ENCODE assay signal across 16 mouse cellular contexts in genomic region chr6:5155313-5155927, GRCm38 (mm10). TPM values are rescaled to one million over a fixed set of nuclear protein-coding genes. Genes with fewer than 3 reads are reported as not detected.
DNase-seq lines count a peak whose midpoint lies in the region; ATAC-seq and TF ChIP-seq lines count a peak whose summit lies in the region.
"Had no signal": no experiment of that assay in that cellular context is flagged by ENCODE, and none has a peak within 500 bp of the region (broad histone marks: within the 10 kb centered on the region; RNA-seq: fewer than 3 reads in every experiment).

No protein-coding gene starts in this region.

- no peak for TF ChIP-seq CTCF in MEL (IDR thresholded peaks at IDR 0.05 in 2 of 3, conservative IDR thresholded peaks at IDR 0.05 in 1 of 3; ENCODE audit: control insufficient read depth in 1 of 3, insufficient read depth in 1 of 3, low read depth in 2 of 3, low read length in 3 of 3, poor library complexity in 1 of 3, severe bottlenecking in 1 of 3)

- no peaks in the 10 kb centered on the region for H3K79me2 ChIP-seq in MEL (ENCODE audit: control insufficient read depth, insufficient read depth, low read length, poor library complexity)

- peaks cover 45% of the 10 kb centered on the region for H3K36me3 ChIP-seq in hindbrain, embryonic 13.5 days
- peaks cover 30% of the 10 kb centered on the region for H3K36me3 ChIP-seq in hindbrain, embryonic 10.5 days
- peaks cover 0 to 21% of the 10 kb centered on the region in 2 experiments; a peak in 2 of 4 replicates for H3K36me3 ChIP-seq in MEL (ENCODE audit: control insufficient read depth in 1 of 2, insufficient read depth in 2 of 2, low read length in 2 of 2)
- 0 out of 2 replicates have a peak, but pooled peaks cover 6% of the 10 kb centered on the region for H3K36me3 ChIP-seq in liver, embryonic 13.5 days

- no peak overlapping the region for H3K27ac ChIP-seq in hindbrain, embryonic 13.5 days
- H3K27ac ChIP-seq in hindbrain, embryonic 10.5 days = no peak overlapping the region
- H3K27ac ChIP-seq in MEL (ENCODE audit: control insufficient read depth, low read depth, low read length) = peak overlapping the region; percentile 53
- peak overlapping the region; percentile 97 for H3K27ac ChIP-seq in liver, embryonic 13.5 days

- H3K4me1 ChIP-seq in hindbrain, embryonic 13.5 days (replicated peaks) = peaks cover 9% of the 10 kb centered on the region; the same call in 1 of the 2 replicates
- no peaks in the 10 kb centered on the region for H3K4me1 ChIP-seq in hindbrain, embryonic 10.5 days (replicated peaks)
- H3K4me1 ChIP-seq in MEL (ENCODE audit: control insufficient read depth in 1 of 2, insufficient read depth in 2 of 2, low read length in 2 of 2) = peaks cover 7 to 19% of the 10 kb centered on the region in 2 experiments; a peak in 3 of 4 replicates
- H3K4me1 ChIP-seq in liver, embryonic 13.5 days (replicated peaks) = peaks cover 97% of the 10 kb centered on the region

- no peak overlapping the region for H3K4me3 ChIP-seq in hindbrain, embryonic 13.5 days
- H3K4me3 ChIP-seq in hindbrain, embryonic 10.5 days = no peak overlapping the region
- H3K4me3 ChIP-seq in MEL (ENCODE audit: control insufficient read depth in 1 of 2, insufficient read depth in 1 of 2, low read depth in 2 of 2, low read length in 2 of 2) = no peak overlapping the region
- peak overlapping the region; percentile 39 for H3K4me3 ChIP-seq in liver, embryonic 13.5 days (replicated peaks)

- H3K4me2 ChIP-seq in hindbrain, embryonic 13.5 days = no peak overlapping the region
- H3K4me2 ChIP-seq in liver, embryonic 13.5 days = peak overlapping the region; percentile 64

- no peaks in the 10 kb centered on the region for H3K9me3 ChIP-seq in hindbrain, embryonic 13.5 days
- no peaks in the 10 kb centered on the region for H3K9me3 ChIP-seq in hindbrain, embryonic 10.5 days
- no peaks in the 10 kb centered on the region for H3K9me3 ChIP-seq in MEL (replicated peaks; ENCODE audit: insufficient read depth, low read length)
- H3K9me3 ChIP-seq in liver, embryonic 13.5 days (replicated peaks) = no peaks in the 10 kb centered on the region

- peak; percentile 57 to 75 for TF ChIP-seq EP300 in MEL (IDR thresholded peaks at IDR 0.05; ENCODE audit: low read depth in 1 of 2, low read length in 2 of 2)

- no peak for DNase-seq in hindbrain, embryonic 10.5 days (ENCODE audit: low spot score)
- peak; percentile 50 for DNase-seq in MEL (ENCODE audit: low read depth, low spot score)
- DNase-seq in c-Kit-positive CD71-positive TER-119-negative erythroid progenitor cells, embryonic 14.5 days (ENCODE audit: low read depth) = peak; percentile 73
- peak; percentile 80 for DNase-seq in liver, embryonic 13.5 days
- no peak for DNase-seq in gastrocnemius, postnatal 10 days
- DNase-seq in retina, postnatal 1 day = no peak
- DNase-seq in left cerebral cortex, adult 11 months (ENCODE audit: low spot score) = no peak
- DNase-seq: embryo, embryonic 11 days; kidney, adult 2 months; lung, postnatal 4 days had no signal

- ATAC-seq in hindbrain, embryonic 13.5 days (ENCODE audit: low FRiP score) = 0 out of 2 replicates have a peak, but pooled peaks have one; percentile 43
- ATAC-seq in liver, embryonic 13.5 days (ENCODE audit: low read depth) = peak; percentile 93
- ATAC-seq: activated CD4-positive, CD25-positive, alpha-beta regulatory T cell, adult 4 months had no signal

- 55% methylated on average over 1 of the region's 1 CpGs for WGBS in hindbrain, embryonic 13.5 days
- 86% methylated on average over 1 of the region's 1 CpGs for WGBS in hindbrain, embryonic 10.5 days
- WGBS in liver, embryonic 13.5 days (ENCODE audit: insufficient replicate concordance) = 9% methylated on average over 1 of the region's 1 CpGs

- no peaks in the 10 kb centered on the region for H3K27me3 ChIP-seq in hindbrain, embryonic 13.5 days
- H3K27me3 ChIP-seq in hindbrain, embryonic 10.5 days (ENCODE audit: insufficient read depth, poor library complexity, severe bottlenecking) = no peaks in the 10 kb centered on the region
- H3K27me3 ChIP-seq in MEL (ENCODE audit: control insufficient read depth in 1 of 2, insufficient read depth in 2 of 2, low read length in 2 of 2) = peaks cover 0 to 1% of the 10 kb centered on the region in 2 experiments; a peak in 2 of 4 replicates
- H3K27me3 ChIP-seq in liver, embryonic 13.5 days = no peaks in the 10 kb centered on the region

- H3K9ac ChIP-seq in hindbrain, embryonic 13.5 days = no peak overlapping the region
- no peak overlapping the region for H3K9ac ChIP-seq in MEL (ENCODE audit: control insufficient read depth, low read depth, low read length, poor library complexity, severe bottlenecking)
- H3K9ac ChIP-seq in liver, embryonic 13.5 days = peak overlapping the region; percentile 67

- TF ChIP-seq RAD21 in MEL (IDR thresholded peaks at IDR 0.05; ENCODE audit: low read depth, low read length) = no peak

- no peak for TF ChIP-seq POLR2A in MEL (IDR thresholded peaks at IDR 0.05; ENCODE audit: control insufficient read depth in 1 of 2, insufficient read depth in 1 of 2, low read depth in 1 of 2, low read length in 2 of 2, poor library complexity in 1 of 2)

TF ChIP-seq in MEL, 35 proteins besides CTCF, POLR2A, EP300 and RAD21:
- TF ChIP-seq MAZ (IDR thresholded peaks at IDR 0.05; ENCODE audit: low read depth, low read length) (no peak), ETS1 (IDR thresholded peaks at IDR 0.05; ENCODE audit: low read depth, low read length) (peak; percentile 72), TAL1 (IDR thresholded peaks at IDR 0.05; ENCODE audit: low read length) (peak; percentile 74), MYC (IDR thresholded peaks at IDR 0.05; ENCODE audit: low read depth, low read length) (no peak), GATA1 (IDR thresholded peaks at IDR 0.05; ENCODE audit: low read depth, low read length) (peak; percentile 60; the same call in 1 of the 2 replicates), TCF12 (IDR thresholded peaks at IDR 0.05; ENCODE audit: low read depth, low read length) (peak; percentile 89)

RNA-seq across cellular contexts. Expression of gene Pon1, which starts 38.3 kb away (rescaled TPM):
- 0.13 and 0.17 TPM in 2 replicates for polyA plus RNA-seq in hindbrain, embryonic 13.5 days (2015; fragmentation: Nextera tagmentation; extraction: Ambion mirVana)
- polyA plus RNA-seq in hindbrain, embryonic 10.5 days (2016; fragmentation: Nextera tagmentation; extraction: Ambion mirVana) = not detected in 2 replicates
- not detected in 2 replicates for total RNA-seq in MEL (2012; rRNA removed)
- not detected for polyA plus RNA-seq in MEL (2012; ENCODE audit: insufficient read depth in 1 of 2, insufficient read length in 2 of 2, low read depth in 1 of 2, low replicate concordance in 2 of 2, missing spikeins in 1 of 2)
- polyA plus RNA-seq in liver, embryonic 13.5 days (2015; fragmentation: Nextera tagmentation; extraction: Ambion mirVana) = 2.3 TPM in 2 replicates
- total RNA-seq in gastrocnemius, postnatal 10 days (2021) = under 1 TPM in 1 of 2 experiments, not detected in 1; 0.45 TPM
- total RNA-seq: layer of hippocampus, adult 8-10 months; monocyte, adult 5-6 weeks had no signal
- polyA plus RNA-seq: activated CD4-positive, CD25-positive, alpha-beta regulatory T cell, adult 4 months; heart, embryonic 14.5 days; limb, embryonic 11.5 days had no signal

Comparison
In these comparisons a context has a peak if more than half of its experiments do, and no peak if none do; other contexts are left out.
1. H3K27ac ChIP-seq: peak in MEL (single experiment) and liver, embryonic 13.5 days (single experiment); none in hindbrain, embryonic 13.5 days (single experiment) and hindbrain, embryonic 10.5 days (single experiment).
2. DNase-seq: peak in MEL (single experiment), c-Kit-positive CD71-positive TER-119-negative erythroid progenitor cells, embryonic 14.5 days (single experiment) and liver, embryonic 13.5 days (single experiment); none in hindbrain, embryonic 10.5 days (single experiment), gastrocnemius, postnatal 10 days (single experiment), retina, postnatal 1 day (single experiment) and left cerebral cortex, adult 11 months (single experiment).